Mouse (Mus musculus) myocyte (in vitro differentiated cells): ENCODE measurements around the gene Slc29a1. TPM values are rescaled to one million over a fixed set of nuclear protein-coding genes. Genes with fewer than 3 reads are reported as not detected.

Source experiments
- H3K27me3 ChIP-seq: one replicate; pipeline ENCODE4 v1.6.1; 2011; ENCODE audit not compliant: control insufficient read depth, insufficient read depth, insufficient read length
- H3K36me3 ChIP-seq: one replicate; pipeline ENCODE4 v1.6.1; 2011; ENCODE audit not compliant: control insufficient read depth, insufficient read depth
- H3K4me2 ChIP-seq: one replicate; pipeline ENCODE4 v1.6.1; 2011; ENCODE audit warnings: low read depth, control low read depth
- H3K4me3 ChIP-seq: one replicate; pipeline ENCODE4 v1.5.1; 2011; ENCODE audit warnings: mild to moderate bottlenecking, control low read depth, moderate library complexity
- H3K79me2 ChIP-seq: one replicate; pipeline ENCODE4 v1.6.1; 2011; ENCODE audit not compliant: control insufficient read depth, insufficient read depth
- H3ac ChIP-seq: one replicate; pipeline ENCODE4 v1.6.1; 2011; ENCODE audit not compliant: control insufficient read depth, insufficient read length
- CEBPB ChIP-seq: IDR thresholded peaks from 2 replicates; pipeline ENCODE4 v1.6.1; 2011; ENCODE audit warnings: mild to moderate bottlenecking, moderate library complexity; ENCODE audit not compliant: poor library complexity, insufficient read depth, severe bottlenecking
- E2F4 ChIP-seq: IDR thresholded peaks from one replicate; pipeline ENCODE4 v1.6.1; 2011; ENCODE audit warnings: mild to moderate bottlenecking, control low read depth, moderate library complexity; ENCODE audit not compliant: insufficient read depth
- MAX ChIP-seq: IDR thresholded peaks from one replicate; pipeline ENCODE4 v1.6.1; 2011; ENCODE audit warnings: low read depth, mild to moderate bottlenecking, control low read depth
- MYOD1 ChIP-seq, 3 experiments: IDR thresholded peaks; one replicate each; pipeline ENCODE4 v1.6.1; 2011; ENCODE audit warnings: control low read depth in 2 of 3, low read depth in 2 of 3, mild to moderate bottlenecking in 2 of 3, moderate library complexity in 1 of 3; ENCODE audit not compliant: insufficient read length in 2 of 3, control insufficient read depth in 1 of 3
- MYOG ChIP-seq, 3 experiments: IDR thresholded peaks; one replicate each; pipeline ENCODE4 v1.6.1; 2011; ENCODE audit warnings: control low read depth in 2 of 3, low read depth in 2 of 3, mild to moderate bottlenecking in 2 of 3; ENCODE audit not compliant: insufficient read length in 2 of 3, control insufficient read depth in 1 of 3, insufficient read depth in 1 of 3
- POLR2A ChIP-seq: IDR thresholded peaks from one replicate; pipeline ENCODE4 v1.6.1; 2011; ENCODE audit warnings: low read depth, mild to moderate bottlenecking, control low read depth, moderate library complexity; ENCODE audit not compliant: insufficient read length
- POLR2AphosphoS2 ChIP-seq: IDR thresholded peaks from one replicate; pipeline ENCODE4 v1.6.1; 2011; ENCODE audit warnings: low read depth, control low read depth; ENCODE audit not compliant: insufficient read length
- REST ChIP-seq: IDR thresholded peaks from one replicate; pipeline ENCODE4 v1.6.1; 2011; ENCODE audit warnings: mild to moderate bottlenecking, control low read depth, moderate library complexity; ENCODE audit not compliant: insufficient read depth, insufficient read length
- SRF ChIP-seq: IDR thresholded peaks from one replicate; pipeline ENCODE4 v1.6.1; 2011; ENCODE audit warnings: low read depth; ENCODE audit not compliant: control insufficient read depth, insufficient read length
- TCF12 ChIP-seq: IDR thresholded peaks from one replicate; pipeline ENCODE4 v1.6.1; 2011; ENCODE audit warnings: mild to moderate bottlenecking, control low read depth; ENCODE audit not compliant: poor library complexity, insufficient read depth, severe bottlenecking
- TCF3 ChIP-seq: IDR thresholded peaks from one replicate; pipeline ENCODE4 v1.6.1; 2011; ENCODE audit warnings: low read depth, control low read depth; ENCODE audit not compliant: insufficient read length
- USF1 ChIP-seq: IDR thresholded peaks from one replicate; pipeline ENCODE4 v1.6.1; 2011; ENCODE audit warnings: low read depth, mild to moderate bottlenecking, control low read depth, moderate library complexity
- polyA plus RNA-seq: library from polyadenylated mRNA; unstranded; fragments of >200 nt; fragmentation: generic; extraction: Trizol; gene quantifications from one replicate; pipeline ENCODE4 v1.2.1, GENCODE M21; 2012; ENCODE audit warnings: missing spikeins

The Slc29a1 gene
- polyA plus RNA-seq, 1 experiment = 913 TPM

DNA sequence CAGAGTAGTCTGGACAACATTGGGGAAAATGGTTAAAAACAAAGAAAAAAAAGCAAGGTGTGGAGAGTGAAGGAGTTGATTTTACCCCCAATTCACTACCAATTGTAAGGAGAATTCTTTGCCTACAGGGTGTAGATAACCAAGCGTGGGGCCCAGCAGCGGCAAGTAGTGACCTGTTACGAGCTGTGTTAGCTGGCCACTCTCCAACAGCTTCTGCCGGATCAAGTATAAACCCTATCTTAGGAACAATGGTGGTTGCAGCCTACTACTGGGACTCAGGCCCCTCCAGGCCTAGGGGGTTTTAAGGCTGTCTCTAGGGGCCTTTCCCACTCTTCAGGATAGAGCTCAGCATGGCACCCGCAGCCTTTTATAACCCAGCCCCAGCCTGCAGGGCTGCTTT is 21.2 kb downstream of the Slc29a1 start:
- no peak overlapping the region for H3K4me2 ChIP-seq

DNA sequence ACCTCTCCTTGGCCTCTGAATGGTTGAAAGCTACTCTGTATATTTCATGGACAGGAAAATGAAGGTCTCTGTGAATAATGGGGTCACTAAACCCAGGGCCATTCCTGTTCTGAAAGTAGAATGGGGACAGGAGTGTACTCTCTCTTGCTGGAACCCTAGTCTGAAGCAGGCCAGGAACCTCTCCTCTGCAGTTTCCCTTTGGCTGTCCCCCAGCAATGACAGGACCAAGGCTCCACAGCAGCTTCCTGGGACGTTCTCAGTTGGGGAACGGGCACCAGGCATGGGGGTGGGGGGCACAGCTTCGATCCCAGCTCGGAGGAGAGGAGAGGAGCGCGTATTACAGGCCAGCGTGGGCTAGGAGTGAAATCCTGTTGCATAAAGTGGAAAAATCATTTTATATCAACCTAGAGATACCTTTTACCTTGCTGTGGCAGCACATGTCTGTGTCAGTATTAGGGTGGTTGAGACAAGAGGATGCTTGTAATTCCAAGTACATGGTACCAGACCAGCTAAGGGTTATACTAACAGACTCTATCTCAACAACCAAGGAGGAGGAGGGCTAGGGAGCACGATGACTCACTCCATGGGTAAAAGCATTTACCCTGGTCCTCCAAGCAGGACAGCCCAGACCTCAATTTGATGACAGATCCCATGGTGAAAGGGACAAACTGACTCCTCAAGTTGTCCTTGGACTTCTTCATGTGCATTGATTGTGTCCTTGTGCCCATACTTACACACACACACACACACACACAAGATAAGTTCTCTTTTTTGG is 24.1 kb downstream of the Slc29a1 start:
- Histone ChIP-seq H3ac (no peak overlapping the region), H3K79me2 (peaks cover 27% of the 10 kb centered on the region), H3K27me3 (no peaks in the 10 kb centered on the region), H3K4me3 (peak overlapping the region; percentile 95), H3K4me2 (peak overlapping the region; percentile 70), H3K36me3 (peaks cover 18% of the 10 kb centered on the region)
- TF ChIP-seq TCF3 (no peak), MAX (no peak), POLR2AphosphoS2 (no peak), USF1 (no peak), SRF (no peak), TCF12 (no peak), MYOG (IDR thresholded peaks at IDR 0.05; ENCODE audit: control insufficient read depth in 1 of 3, insufficient read depth in 1 of 3, insufficient read length in 2 of 3, low read depth in 2 of 3) (no peak), POLR2A (no peak), REST (no peak), MYOD1 (IDR thresholded peaks at IDR 0.05; ENCODE audit: control insufficient read depth in 1 of 3, insufficient read length in 2 of 3, low read depth in 2 of 3) (no peak), CEBPB (no peak), E2F4 (no peak)

More for the DNA sequence above, 21.2 kb downstream of the Slc29a1 start:
- no peaks in the 10 kb centered on the region for H3K36me3 ChIP-seq
- H3K27me3 ChIP-seq = no peaks in the 10 kb centered on the region
- no peak overlapping the region for H3ac ChIP-seq
- no peak overlapping the region for H3K4me3 ChIP-seq
- TF ChIP-seq TCF3 (no peak), MYOG (IDR thresholded peaks at IDR 0.05; ENCODE audit: control insufficient read depth in 1 of 3, insufficient read depth in 1 of 3, insufficient read length in 2 of 3, low read depth in 2 of 3) (no peak), USF1 (no peak), REST (no peak), POLR2A (no peak), MAX (no peak)
- H3K79me2 ChIP-seq = no peaks in the 10 kb centered on the region

DNA sequence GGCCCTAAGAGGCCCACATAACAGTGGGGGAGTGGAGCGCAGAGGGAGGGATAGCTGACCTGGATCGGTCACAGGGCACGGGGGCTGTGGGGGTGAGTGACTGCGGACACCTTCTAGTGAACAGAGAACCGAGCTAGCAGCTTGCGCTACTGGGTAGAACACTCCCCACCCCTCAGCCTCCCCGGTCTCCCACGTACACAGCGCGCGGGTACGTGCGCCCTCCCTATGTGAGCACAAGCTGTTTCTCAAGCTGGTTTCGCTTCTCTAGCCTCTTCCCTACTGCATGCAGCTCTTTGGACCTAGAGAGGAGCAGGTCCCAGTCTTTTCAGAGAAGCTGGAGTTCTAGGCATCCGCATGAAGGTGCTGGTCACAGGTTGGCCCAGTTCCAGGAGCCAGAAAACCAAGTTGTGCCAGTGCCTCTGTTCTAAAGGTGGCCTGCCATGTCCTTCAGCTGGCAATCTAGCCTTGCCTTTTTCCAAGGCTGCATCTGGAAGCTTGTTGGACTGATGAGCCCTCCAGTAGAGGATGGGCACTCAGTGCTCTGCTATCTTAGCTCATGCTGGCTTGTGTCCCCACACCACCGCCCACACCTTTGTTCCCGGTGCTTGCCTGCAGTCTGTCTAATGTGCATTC is 25.2 kb downstream of the Slc29a1 start:
- Histone ChIP-seq H3ac (peak overlapping the region; percentile 86), H3K79me2 (peaks cover 31% of the 10 kb centered on the region), H3K36me3 (peaks cover 29% of the 10 kb centered on the region), H3K27me3 (no peaks in the 10 kb centered on the region), H3K4me3 (peak overlapping the region; percentile 95), H3K4me2 (peak overlapping the region; percentile 70)
- TF ChIP-seq MAX = no peak
- peak; percentile 32 for TF ChIP-seq POLR2A
- peak; percentile 40 for TF ChIP-seq POLR2AphosphoS2

DNA sequence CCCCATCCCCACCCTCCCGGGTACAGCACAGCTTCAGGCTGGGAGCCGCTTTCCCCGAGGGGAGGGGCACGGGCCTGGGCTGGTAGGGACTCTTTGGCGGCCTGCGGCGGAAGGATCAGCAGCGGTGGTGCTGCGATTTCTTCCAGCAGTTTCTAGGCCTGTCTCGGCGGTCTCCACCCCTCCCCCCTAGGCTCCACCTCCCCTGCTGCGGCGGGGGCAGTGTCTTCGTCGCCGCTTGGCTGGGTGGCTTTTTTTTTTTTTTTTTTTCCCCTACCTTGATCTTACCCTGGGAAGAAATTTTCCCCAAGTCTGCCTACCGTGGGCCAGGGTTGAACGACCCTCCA is 25.7 kb downstream of the Slc29a1 start:
- H3K79me2 ChIP-seq = peaks cover 36% of the 10 kb centered on the region
- H3K4me3 ChIP-seq = peak overlapping the region; percentile 95
- peak overlapping the region; percentile 86 for H3ac ChIP-seq
- H3K4me2 ChIP-seq = peak overlapping the region; percentile 70
- H3K36me3 ChIP-seq = peaks cover 34% of the 10 kb centered on the region
- no peaks in the 10 kb centered on the region for H3K27me3 ChIP-seq
- TF ChIP-seq MYOD1 (IDR thresholded peaks at IDR 0.05; ENCODE audit: control insufficient read depth in 1 of 3, insufficient read length in 2 of 3, low read depth in 2 of 3) (peak in 2 of 3 experiments; percentile 12 to 73), E2F4 (no peak), TCF3 (no peak), SRF (peak; percentile 46), POLR2A (peak; percentile 51), MAX (no peak), REST (no peak), CEBPB (no peak), USF1 (no peak), TCF12 (no peak), MYOG (IDR thresholded peaks at IDR 0.05; ENCODE audit: control insufficient read depth in 1 of 3, insufficient read depth in 1 of 3, insufficient read length in 2 of 3, low read depth in 2 of 3) (peak in 2 of 3 experiments; percentile 41 to 80), POLR2AphosphoS2 (peak; percentile 62)
